Mouse (Mus musculus) hindbrain, embryonic 14.5 days (tissue): ENCODE data around the gene Zfp46. TPM values are rescaled to one million over a fixed set of nuclear protein-coding genes. Genes with fewer than 3 reads are reported as not detected.

ENCODE experiments used
- ATAC-seq: fragments of 200-750 bp; cut with Nextera tagmentation; 2 replicates; pipeline ENCODE4 v1.8.0; 2017; ENCODE audit warnings: moderate number of reproducible peaks, mild to moderate bottlenecking, moderate TSS enrichment, moderate library complexity; ENCODE audit not compliant: low FRiP score
- DNase-seq: peaks from one replicate; pipeline ENCODE4 v3.0.0-alpha.2; 2015; ENCODE audit warnings: low spot score
- H3K27ac ChIP-seq: fragments of 300-500 bp; sonication (generic); 2 replicates; pipeline ENCODE4 v1.5.1; 2014; ENCODE audit warnings: mild to moderate bottlenecking, moderate library complexity
- H3K27me3 ChIP-seq: fragments of 300-500 bp; sonication (generic); 2 replicates; pipeline ENCODE4 v1.6.1; 2014; ENCODE audit warnings: mild to moderate bottlenecking, low read length, mixed read lengths; ENCODE audit not compliant: control insufficient read depth, insufficient read depth
- H3K36me3 ChIP-seq: fragments of 300-500 bp; sonication (generic); replicated peaks from 2 replicates; pipeline ENCODE4 v1.6.1; 2014; ENCODE audit not compliant: control insufficient read depth, insufficient read depth
- H3K4me1 ChIP-seq: fragments of 300-500 bp; sonication (generic); replicated peaks from 2 replicates; pipeline ENCODE4 v1.6.1; 2014; ENCODE audit warnings: antibody characterized with exemption, low read length, mixed read lengths; ENCODE audit not compliant: control insufficient read depth, insufficient read depth
- H3K4me2 ChIP-seq: fragments of 300-500 bp; sonication (generic); replicated peaks from 2 replicates; pipeline ENCODE4 v1.6.1; 2014; ENCODE audit warnings: mild to moderate bottlenecking, moderate library complexity
- H3K4me3 ChIP-seq: fragments of 300-500 bp; sonication (generic); replicated peaks from 2 replicates; pipeline ENCODE4 v1.5.1; 2014; ENCODE audit warnings: mild to moderate bottlenecking, low read length
- H3K9ac ChIP-seq: fragments of 300-500 bp; sonication (generic); 2 replicates; pipeline ENCODE4 v1.6.1; 2014
- H3K9me3 ChIP-seq: fragments of 300-500 bp; sonication (generic); 2 replicates; pipeline ENCODE4 v1.6.1; 2016; ENCODE audit warnings: low read length; ENCODE audit not compliant: control insufficient read depth
- WGBS: fragments of 180-500 bp; shearing (Covaris S2); extraction: QIAGEN DNeasy Blood & Tissue Kit; methylation state at CpG from one replicate; pipeline ENCODE4 v1.1.7; 2014; 5-methylcytosine and 5-hydroxymethylcytosine counted together
- polyA plus RNA-seq: library from polyadenylated mRNA; unstranded; fragments of >200 nt; fragmentation: Nextera tagmentation; extraction: Ambion mirVana; gene quantifications from 2 replicates; pipeline ENCODE4 v1.2.1, GENCODE M21; 2014

Gene Zfp46
- polyA plus RNA-seq, 1 experiment from 2014 or later: 39.8 TPM

GRCm38 (mm10) chr4:136283783-136284182, 700 bp upstream of the Zfp46 start:
- 16% methylated on average over 2 of the region's 2 CpGs for WGBS
- Histone ChIP-seq H3K36me3 (peaks cover 15% of the 10 kb centered on the region), H3K27me3 (peaks cover 7% of the 10 kb centered on the region), H3K27ac (peak overlapping the region; percentile 90), H3K4me3 (no peak overlapping the region), H3K9me3 (no peaks in the 10 kb centered on the region), H3K9ac (peak overlapping the region; percentile 59; the same call in 1 of the 2 replicates), H3K4me1 (peaks cover 30% of the 10 kb centered on the region), H3K4me2 (peak overlapping the region; percentile 81; the same call in 1 of the 2 replicates)
- ATAC-seq (no peak), DNase-seq (peak; percentile 55)

- Histone ChIP-seq H3K27ac (peak overlapping the region; percentile 90), H3K27me3 (peaks cover 17% of the 10 kb centered on the region), H3K36me3 (peaks cover 26% of the 10 kb centered on the region), H3K4me2 (peak overlapping the region; percentile 81), H3K4me3 (peak overlapping the region; percentile 57), H3K4me1 (peaks cover 30% of the 10 kb centered on the region), H3K9ac (peak overlapping the region; percentile 59), H3K9me3 (no peaks in the 10 kb centered on the region)
- WGBS: 26% methylated on average over 6 of the region's 6 CpGs
- DNase-seq (no peak), ATAC-seq (no peak)
These were observed 408 bp downstream of the Zfp46 start for GRCm38 (mm10) chr4:136284891-136285290.

DNA sequence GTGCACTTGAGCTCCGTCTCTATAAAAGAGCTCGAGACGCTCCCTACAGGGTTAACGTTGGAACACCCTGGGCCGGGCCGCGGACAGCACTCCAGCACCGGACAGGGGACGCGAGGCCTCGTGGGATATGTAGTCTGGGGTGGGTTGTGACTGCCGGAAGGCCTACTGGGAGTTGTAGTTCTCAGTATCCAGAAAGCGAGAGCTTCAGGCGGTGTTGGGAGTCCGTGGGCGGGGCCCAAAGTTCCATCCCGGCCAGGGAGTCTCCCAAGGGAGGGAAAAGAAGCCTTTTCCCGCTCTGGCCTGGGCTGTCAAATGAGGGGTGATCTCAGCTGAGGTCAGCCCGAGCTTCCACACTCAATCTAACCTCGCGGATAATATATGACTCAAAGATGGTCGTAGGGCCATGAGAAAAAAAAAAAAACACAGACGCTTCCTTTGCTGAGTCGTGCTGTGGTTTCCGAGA, 896 bp downstream of the Zfp46 start:
- WGBS: under 1% methylated on average over 25 of the region's 25 CpGs
- H3K4me1 ChIP-seq: peaks cover 34% of the 10 kb centered on the region
- ATAC-seq: peak; percentile 94

DNA sequence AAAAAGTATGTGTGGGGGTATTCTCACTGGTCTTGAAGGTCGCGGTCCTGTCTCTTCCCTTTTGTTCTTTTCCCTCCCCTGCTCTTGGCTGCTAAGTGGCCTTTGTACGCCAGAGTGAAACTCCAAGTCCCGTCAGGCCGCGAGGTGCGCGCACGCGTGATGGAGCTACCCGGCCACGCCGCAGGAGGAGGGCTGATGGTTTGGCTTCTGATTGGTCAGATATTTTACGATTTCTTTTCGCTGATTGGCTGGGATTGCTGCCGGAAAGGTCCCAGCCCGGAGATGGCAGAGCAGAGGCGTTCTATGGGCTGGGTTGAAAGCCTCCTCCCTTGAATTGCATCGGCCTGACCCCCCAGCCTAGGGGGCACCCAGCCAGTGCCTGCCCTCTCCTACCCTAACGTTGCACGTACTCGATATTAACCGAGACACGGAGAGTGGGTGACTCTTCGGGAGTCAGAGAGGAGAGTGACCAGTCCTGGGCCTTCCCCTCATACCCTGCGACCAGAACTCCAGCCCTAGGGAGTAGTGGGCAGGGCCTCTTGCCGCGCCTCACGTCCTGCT, 1.4 kb downstream of the Zfp46 start:
- H3K27ac ChIP-seq: peak overlapping the region; percentile 90
- DNase-seq: peak; percentile 97
- H3K36me3 ChIP-seq: peaks cover 36% of the 10 kb centered on the region
- peaks cover 38% of the 10 kb centered on the region for H3K4me1 ChIP-seq
- peak overlapping the region; percentile 57 for H3K4me3 ChIP-seq
- H3K4me2 ChIP-seq: peak overlapping the region; percentile 81
- H3K27me3 ChIP-seq: peaks cover 18% of the 10 kb centered on the region
- ATAC-seq: peak; percentile 90
- H3K9me3 ChIP-seq: no peaks in the 10 kb centered on the region
- H3K9ac ChIP-seq: peak overlapping the region; percentile 70
- WGBS: under 1% methylated on average over 29 of the region's 29 CpGs

More for the DNA sequence above, 896 bp downstream of the Zfp46 start:
- DNase-seq: peak; percentile 93
- H3K27me3 ChIP-seq: peaks cover 18% of the 10 kb centered on the region
- H3K9me3 ChIP-seq: no peaks in the 10 kb centered on the region
- H3K9ac ChIP-seq: peak overlapping the region; percentile 59
- peak overlapping the region; percentile 57 for H3K4me3 ChIP-seq
- H3K27ac ChIP-seq: peak overlapping the region; percentile 90
- H3K36me3 ChIP-seq: peaks cover 31% of the 10 kb centered on the region
- peak overlapping the region; percentile 81 for H3K4me2 ChIP-seq

GRCm38 (mm10) chr4:136289918-136290780, 5.7 kb downstream of the Zfp46 start:
- peak overlapping the region; percentile 8; the same call in 1 of the 2 replicates for H3K4me2 ChIP-seq
- no peak overlapping the region for H3K27ac ChIP-seq
- H3K4me3 ChIP-seq: no peak overlapping the region; the same call in 1 of the 2 replicates
- ATAC-seq: no peak
- no peak overlapping the region for H3K9ac ChIP-seq
- H3K4me1 ChIP-seq: peaks cover 20% of the 10 kb centered on the region
- H3K27me3 ChIP-seq: peaks cover 18% of the 10 kb centered on the region
- 26% methylated on average over 66 of the region's 66 CpGs for WGBS
- no peak for DNase-seq
- peaks cover 78% of the 10 kb centered on the region for H3K36me3 ChIP-seq
- H3K9me3 ChIP-seq: no peaks in the 10 kb centered on the region

DNA sequence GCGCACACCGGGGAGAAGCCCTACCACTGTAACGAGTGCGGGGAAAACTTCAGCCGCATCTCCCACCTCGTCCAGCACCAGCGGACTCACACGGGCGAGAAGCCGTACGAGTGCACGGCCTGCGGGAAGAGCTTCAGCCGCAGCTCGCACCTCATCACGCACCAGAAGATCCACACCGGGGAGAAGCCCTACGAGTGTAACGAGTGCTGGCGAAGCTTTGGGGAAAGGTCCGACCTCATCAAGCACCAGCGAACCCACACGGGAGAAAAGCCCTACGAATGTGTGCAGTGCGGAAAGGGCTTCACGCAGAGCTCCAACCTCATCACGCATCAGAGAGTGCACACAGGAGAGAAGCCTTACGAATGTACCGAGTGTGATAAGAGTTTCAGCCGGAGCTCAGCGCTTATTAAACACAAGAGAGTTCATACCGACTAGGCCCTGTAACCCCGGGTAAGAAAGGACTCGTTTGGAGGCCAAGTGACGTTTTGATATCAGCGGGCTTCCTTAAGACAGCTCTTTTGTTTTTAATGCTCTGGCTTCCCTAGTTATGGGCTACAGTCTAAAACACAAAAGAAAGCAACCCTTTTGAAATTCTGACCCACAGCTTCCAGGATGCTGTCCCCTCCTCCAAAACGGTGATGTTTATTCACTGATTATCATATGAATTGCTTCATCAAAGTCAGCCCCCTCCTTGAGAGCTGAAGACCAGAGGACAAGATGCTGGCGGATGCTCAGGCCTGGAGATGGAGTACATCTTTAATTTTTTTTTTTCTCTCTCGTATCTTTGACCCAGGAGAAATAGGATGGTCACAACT, 6.5 kb downstream of the Zfp46 start:
- Histone ChIP-seq H3K9ac (no peak overlapping the region), H3K36me3 (peaks cover 86% of the 10 kb centered on the region), H3K27me3 (peaks cover 18% of the 10 kb centered on the region), H3K27ac (no peak overlapping the region), H3K4me3 (no peak overlapping the region; the same call in 1 of the 2 replicates), H3K4me1 (peaks cover 20% of the 10 kb centered on the region), H3K4me2 (peak overlapping the region; percentile 8; the same call in 1 of the 2 replicates), H3K9me3 (no peaks in the 10 kb centered on the region)
- 27% methylated on average over 39 of the region's 39 CpGs for WGBS
- DNase-seq (no peak), ATAC-seq (no peak)

GRCm38 (mm10) chr4:136291692-136292091, 7.2 kb downstream of the Zfp46 start:
- H3K4me2 ChIP-seq: no peak overlapping the region
- no peak overlapping the region for H3K9ac ChIP-seq
- no peak overlapping the region for H3K4me3 ChIP-seq
- peaks cover 18% of the 10 kb centered on the region for H3K4me1 ChIP-seq
- H3K27me3 ChIP-seq: peaks cover 18% of the 10 kb centered on the region
- WGBS: 92% methylated on average over 6 of the region's 6 CpGs
- peaks cover 88% of the 10 kb centered on the region for H3K36me3 ChIP-seq
- ATAC-seq: no peak
- no peak for DNase-seq
- H3K9me3 ChIP-seq: no peaks in the 10 kb centered on the region
- no peak overlapping the region for H3K27ac ChIP-seq

DNA sequence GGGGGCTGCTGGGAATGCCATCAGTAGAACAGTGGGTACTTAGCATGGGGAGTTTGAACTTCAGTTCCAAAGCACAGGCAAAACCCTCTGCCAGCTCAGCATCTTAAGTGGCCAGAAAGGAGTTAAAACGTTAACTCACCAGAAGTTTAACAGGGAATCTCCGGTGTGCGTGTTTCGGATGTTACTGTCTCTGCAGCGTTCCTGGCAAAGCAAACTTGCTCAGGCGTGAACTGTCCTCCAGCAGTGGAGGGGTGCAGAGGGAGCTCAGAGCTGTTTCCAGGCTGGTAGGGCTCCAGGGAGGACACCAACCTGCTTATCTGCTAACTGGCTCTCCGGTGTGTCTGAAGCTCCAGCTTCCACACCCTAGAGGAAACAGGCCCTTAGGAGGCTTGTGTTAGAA, 11.5 kb downstream of the Zfp46 start:
- DNase-seq (no peak), ATAC-seq (no peak)
- no peak overlapping the region for H3K27ac ChIP-seq
- WGBS: 70% methylated on average over 7 of the region's 7 CpGs
- no peak overlapping the region for H3K4me3 ChIP-seq
- peaks cover 51% of the 10 kb centered on the region for H3K36me3 ChIP-seq
- no peaks in the 10 kb centered on the region for H3K27me3 ChIP-seq
- no peak overlapping the region for H3K9ac ChIP-seq
- no peaks in the 10 kb centered on the region for H3K4me1 ChIP-seq
- H3K4me2 ChIP-seq: no peak overlapping the region
- H3K9me3 ChIP-seq: no peaks in the 10 kb centered on the region

DNA sequence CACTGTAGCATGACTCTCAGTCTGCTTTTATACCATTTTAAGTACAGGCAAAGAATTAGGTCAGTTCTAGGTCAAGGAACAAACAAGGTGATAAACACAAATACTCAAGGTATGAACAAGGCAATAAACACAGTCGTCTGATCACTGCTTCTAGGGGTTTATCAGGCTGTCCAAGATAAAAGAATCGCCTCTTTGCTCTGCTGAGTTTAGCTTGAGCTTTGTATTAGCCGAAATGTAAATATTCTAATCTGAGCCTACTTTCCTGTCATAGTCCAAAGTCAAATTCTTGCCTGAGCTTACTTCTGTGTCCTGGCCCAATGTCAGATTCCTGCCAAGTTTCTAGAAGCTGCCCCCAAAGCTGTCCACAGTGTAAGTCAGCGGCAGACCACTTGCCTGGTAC, 18.0 kb downstream of the Zfp46 start:
- Histone ChIP-seq H3K9me3 (no peaks in the 10 kb centered on the region), H3K36me3 (no peaks in the 10 kb centered on the region), H3K27ac (no peak overlapping the region), H3K9ac (no peak overlapping the region), H3K27me3 (no peaks in the 10 kb centered on the region), H3K4me2 (no peak overlapping the region), H3K4me1 (no peaks in the 10 kb centered on the region), H3K4me3 (no peak overlapping the region)
- no peak for ATAC-seq
- no peak for DNase-seq
- 83% methylated on average over 4 of the region's 4 CpGs for WGBS
